Mouse (Mus musculus) heart, embryonic 12.5 days (tissue): ENCODE data around the gene Unc79. TPM values are rescaled to one million over a fixed set of nuclear protein-coding genes. Genes with fewer than 3 reads are reported as not detected.

Source experiments
- ATAC-seq: fragments of 200-750 bp; cut with Nextera tagmentation; 2 replicates; pipeline ENCODE4 v1.8.0; 2017; ENCODE audit warnings: moderate TSS enrichment, moderate library complexity; ENCODE audit not compliant: insufficient number of reproducible peaks, low FRiP score
- H3K27ac ChIP-seq: fragments of 300-500 bp; sonication (generic); 2 replicates; pipeline ENCODE4 v1.5.1; 2016; ENCODE audit warnings: mild to moderate bottlenecking, moderate library complexity; ENCODE audit not compliant: poor library complexity, severe bottlenecking
- H3K27me3 ChIP-seq: fragments of 300-500 bp; sonication (generic); replicated peaks from 2 replicates; pipeline ENCODE4 v1.6.1; 2016; ENCODE audit warnings: mild to moderate bottlenecking, moderate library complexity
- H3K36me3 ChIP-seq: fragments of 300-500 bp; sonication (generic); 2 replicates; pipeline ENCODE4 v1.6.1; 2016; ENCODE audit warnings: mild to moderate bottlenecking, moderate library complexity
- H3K4me1 ChIP-seq: fragments of 300-500 bp; sonication (generic); replicated peaks from 2 replicates; pipeline ENCODE4 v1.6.1; 2016; ENCODE audit warnings: mild to moderate bottlenecking
- H3K4me2 ChIP-seq: fragments of 300-500 bp; sonication (generic); 2 replicates; pipeline ENCODE4 v1.6.1; 2016; ENCODE audit warnings: mild to moderate bottlenecking, moderate library complexity
- H3K4me3 ChIP-seq: fragments of 300-500 bp; sonication (generic); 2 replicates; pipeline ENCODE4 v1.5.1; 2016; ENCODE audit warnings: mild to moderate bottlenecking
- H3K9ac ChIP-seq: fragments of 300-500 bp; sonication (generic); 2 replicates; pipeline ENCODE4 v1.6.1; 2016; ENCODE audit warnings: mild to moderate bottlenecking, moderate library complexity
- H3K9me3 ChIP-seq: fragments of 300-500 bp; sonication (generic); replicated peaks from 2 replicates; pipeline ENCODE4 v1.6.1; 2016; ENCODE audit warnings: mild to moderate bottlenecking, moderate library complexity
- WGBS: fragments of 180-500 bp; shearing (Covaris S2); methylation state at CpG from one replicate; pipeline ENCODE4 v1.1.7; 2016; 5-methylcytosine and 5-hydroxymethylcytosine counted together
- polyA plus RNA-seq: library from polyadenylated mRNA; unstranded; fragments of >200 nt; fragmentation: Nextera tagmentation; extraction: Ambion mirVana; gene quantifications from 2 replicates; pipeline ENCODE4 v1.2.1, GENCODE M21; 2016

Unc79 gene
- polyA plus RNA-seq, 1 experiment from 2014 or later = 0.09 TPM

DNA sequence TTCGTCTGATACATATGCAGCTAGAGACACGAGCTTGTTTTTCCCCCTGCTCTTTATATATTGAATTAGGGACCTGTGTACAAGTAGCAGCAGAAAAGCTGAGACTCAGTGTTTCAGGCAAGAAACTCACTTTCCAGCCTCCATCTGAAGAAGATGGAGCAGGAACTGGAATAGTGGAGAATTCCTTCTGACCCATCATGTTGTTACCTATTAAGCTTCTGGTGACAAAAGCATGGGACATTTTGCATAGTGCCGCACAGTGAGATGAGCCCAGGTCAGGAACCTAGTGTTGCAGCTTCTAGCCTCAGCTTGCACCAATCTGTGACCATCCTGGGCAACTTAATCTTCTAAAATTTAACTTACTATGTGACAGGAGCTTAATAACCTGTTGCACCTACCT, 92.7 kb downstream of the Unc79 start:
- Histone ChIP-seq H3K9me3 (0 out of 2 replicates have a peak, but pooled peaks cover 4% of the 10 kb centered on the region), H3K27ac (no peak overlapping the region), H3K4me2 (no peak overlapping the region), H3K27me3 (0 out of 2 replicates have a peak, but pooled peaks cover 4% of the 10 kb centered on the region), H3K36me3 (no peaks in the 10 kb centered on the region), H3K4me1 (0 out of 2 replicates have a peak, but pooled peaks cover 2% of the 10 kb centered on the region), H3K9ac (no peak overlapping the region), H3K4me3 (no peak overlapping the region)
- 82% methylated on average over 3 of the region's 3 CpGs for WGBS
- no peak for ATAC-seq

DNA sequence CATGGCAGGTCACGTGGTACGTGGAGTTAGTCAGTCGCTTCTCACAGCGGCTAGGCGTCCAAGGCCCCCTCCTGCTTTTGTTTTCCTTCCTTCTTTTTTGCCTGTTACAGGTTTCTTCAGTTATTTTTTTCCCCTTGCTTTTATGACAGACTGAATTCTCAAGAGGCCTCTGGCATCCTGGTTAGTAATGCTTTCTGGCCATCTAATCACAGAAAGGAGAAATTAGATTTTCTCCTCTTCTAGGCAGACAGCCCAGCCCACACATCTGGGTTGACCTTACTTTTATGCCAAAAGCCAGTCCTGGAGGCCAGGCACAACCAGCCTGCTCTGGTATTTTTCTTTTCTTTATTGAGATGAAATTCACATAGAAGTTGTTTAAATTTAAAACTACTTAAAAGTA, 94.1 kb downstream of the Unc79 start:
- no peak for ATAC-seq
- Histone ChIP-seq H3K9ac (no peak overlapping the region), H3K4me3 (no peak overlapping the region), H3K4me1 (peaks cover 8% of the 10 kb centered on the region; the same call in 1 of the 2 replicates), H3K36me3 (no peaks in the 10 kb centered on the region), H3K27ac (no peak overlapping the region), H3K27me3 (0 out of 2 replicates have a peak, but pooled peaks cover 4% of the 10 kb centered on the region), H3K9me3 (0 out of 2 replicates have a peak, but pooled peaks cover 4% of the 10 kb centered on the region), H3K4me2 (no peak overlapping the region)
- 91% methylated on average over 5 of the region's 5 CpGs for WGBS

DNA sequence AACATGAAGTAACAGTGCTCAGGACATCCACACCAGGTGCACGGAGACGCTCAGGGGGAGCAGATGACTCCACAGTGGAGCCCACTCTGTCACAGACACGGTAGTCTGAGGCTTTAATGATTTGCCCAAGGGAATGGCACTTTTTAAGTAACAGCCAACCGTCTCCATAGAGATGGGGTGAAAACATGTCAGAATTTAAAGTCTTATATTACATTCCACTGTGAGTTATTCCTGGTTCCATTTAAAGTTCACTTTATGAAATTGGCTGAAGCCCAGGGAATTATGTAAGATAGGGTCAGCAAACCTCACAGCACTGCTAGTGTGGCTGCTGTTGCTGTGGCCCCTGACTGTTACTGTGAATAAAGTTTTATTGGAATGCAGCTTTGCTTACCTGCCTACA, 95.8 kb downstream of the Unc79 start:
- Histone ChIP-seq H3K9me3 (0 out of 2 replicates have a peak, but pooled peaks cover 4% of the 10 kb centered on the region), H3K27me3 (0 out of 2 replicates have a peak, but pooled peaks cover 4% of the 10 kb centered on the region), H3K4me1 (peaks cover 6% of the 10 kb centered on the region; the same call in 1 of the 2 replicates), H3K36me3 (no peaks in the 10 kb centered on the region), H3K27ac (no peak overlapping the region), H3K9ac (no peak overlapping the region), H3K4me2 (no peak overlapping the region), H3K4me3 (no peak overlapping the region)
- no peak for ATAC-seq
- 75% methylated on average over 4 of the region's 4 CpGs for WGBS

DNA sequence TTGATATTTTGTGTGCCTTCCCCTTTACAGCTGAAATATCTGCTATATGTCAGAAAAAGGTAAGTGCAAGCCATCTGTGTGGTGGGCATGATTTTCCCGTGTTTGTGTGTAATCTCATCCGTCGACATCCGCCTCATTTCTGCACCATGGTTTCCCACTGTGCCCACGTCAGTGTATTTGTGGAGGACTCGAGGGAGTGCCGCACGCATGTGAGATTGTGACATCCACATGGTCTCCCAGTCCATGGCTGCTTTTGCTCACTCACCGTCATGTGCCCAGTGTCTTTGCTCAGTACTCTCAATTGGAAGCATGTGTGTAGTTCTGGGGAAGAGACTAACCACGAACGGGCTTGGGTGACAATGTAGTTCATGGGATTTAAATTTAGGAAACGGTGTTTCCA, 101.2 kb downstream of the Unc79 start:
- Histone ChIP-seq H3K27me3 (no peaks in the 10 kb centered on the region), H3K36me3 (no peaks in the 10 kb centered on the region), H3K27ac (no peak overlapping the region), H3K9me3 (no peaks in the 10 kb centered on the region), H3K9ac (no peak overlapping the region), H3K4me1 (peaks cover 6% of the 10 kb centered on the region; the same call in 1 of the 2 replicates), H3K4me2 (no peak overlapping the region), H3K4me3 (no peak overlapping the region)
- ATAC-seq = no peak
- WGBS = 89% methylated on average over 12 of the region's 12 CpGs

DNA sequence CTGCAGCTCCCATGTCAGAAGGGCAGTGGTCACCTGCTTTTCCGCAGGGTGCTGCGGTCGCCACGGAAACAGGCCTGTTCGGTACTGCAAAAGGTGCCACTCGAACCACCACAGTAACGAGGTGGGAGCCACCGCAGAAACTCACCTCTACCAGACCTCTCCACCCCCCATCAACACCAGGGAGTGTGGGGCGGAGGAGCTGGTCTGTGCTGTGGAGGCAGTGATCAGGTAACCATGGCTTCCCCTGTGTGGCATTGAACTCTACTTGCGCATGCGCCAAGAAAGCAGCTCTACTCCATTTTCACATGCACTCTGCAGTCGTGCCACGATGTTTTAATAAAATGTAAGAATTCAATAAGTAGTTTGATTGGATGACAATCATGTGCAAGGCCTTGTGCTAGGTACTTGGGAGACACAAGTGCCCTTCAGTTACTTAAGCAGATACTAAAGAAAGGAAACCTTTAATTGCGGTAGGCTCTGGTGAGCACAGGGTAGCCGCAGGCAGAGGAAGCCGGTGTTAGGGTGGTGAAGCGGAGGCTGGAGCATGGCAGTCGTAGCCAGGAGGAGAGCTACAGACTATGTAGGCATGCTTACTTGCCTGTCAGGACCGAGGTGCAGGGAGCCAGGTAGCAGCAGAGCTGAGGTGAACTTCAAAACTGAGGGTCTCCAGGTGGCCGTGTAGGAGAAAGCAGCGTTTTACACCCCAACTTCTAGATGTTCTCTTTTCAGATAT, 110.8 kb downstream of the Unc79 start:
- no peak overlapping the region for H3K9ac ChIP-seq
- no peaks in the 10 kb centered on the region for H3K9me3 ChIP-seq
- no peak overlapping the region for H3K4me3 ChIP-seq
- no peaks in the 10 kb centered on the region for H3K27me3 ChIP-seq
- H3K4me2 ChIP-seq = no peak overlapping the region
- no peaks in the 10 kb centered on the region for H3K36me3 ChIP-seq
- 77% methylated on average over 21 of the region's 21 CpGs for WGBS
- H3K4me1 ChIP-seq = peaks cover 8% of the 10 kb centered on the region; the same call in 1 of the 2 replicates
- no peak overlapping the region for H3K27ac ChIP-seq
- no peak for ATAC-seq

DNA sequence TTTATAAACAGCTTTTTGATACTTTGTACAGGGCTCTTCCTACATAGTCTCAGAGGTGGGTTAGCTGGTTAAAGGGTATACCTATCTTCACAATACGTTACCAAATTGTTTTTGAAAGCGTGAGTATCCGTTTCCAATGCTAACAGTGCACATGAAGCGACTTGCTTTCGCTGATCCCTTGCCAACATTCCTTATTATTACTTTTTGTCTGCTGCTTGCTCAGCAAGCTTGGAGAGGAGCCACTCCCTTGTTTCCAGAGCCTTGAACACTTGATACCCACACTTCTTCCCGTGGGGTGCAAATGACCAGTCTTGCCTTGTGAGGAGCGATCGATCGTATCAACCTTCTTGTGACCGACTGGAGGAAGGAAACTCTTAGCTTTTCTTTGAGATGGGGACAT, 112.1 kb downstream of the Unc79 start:
- no peaks in the 10 kb centered on the region for H3K9me3 ChIP-seq
- no peak overlapping the region for H3K27ac ChIP-seq
- no peaks in the 10 kb centered on the region for H3K27me3 ChIP-seq
- no peaks in the 10 kb centered on the region for H3K36me3 ChIP-seq
- no peak overlapping the region for H3K4me3 ChIP-seq
- peak overlapping the region; percentile 7; the same call in 1 of the 2 replicates for H3K4me2 ChIP-seq
- ATAC-seq = no peak
- WGBS = 82% methylated on average over 10 of the region's 10 CpGs
- H3K4me1 ChIP-seq = peaks cover 5% of the 10 kb centered on the region; the same call in 1 of the 2 replicates
- H3K9ac ChIP-seq = no peak overlapping the region

DNA sequence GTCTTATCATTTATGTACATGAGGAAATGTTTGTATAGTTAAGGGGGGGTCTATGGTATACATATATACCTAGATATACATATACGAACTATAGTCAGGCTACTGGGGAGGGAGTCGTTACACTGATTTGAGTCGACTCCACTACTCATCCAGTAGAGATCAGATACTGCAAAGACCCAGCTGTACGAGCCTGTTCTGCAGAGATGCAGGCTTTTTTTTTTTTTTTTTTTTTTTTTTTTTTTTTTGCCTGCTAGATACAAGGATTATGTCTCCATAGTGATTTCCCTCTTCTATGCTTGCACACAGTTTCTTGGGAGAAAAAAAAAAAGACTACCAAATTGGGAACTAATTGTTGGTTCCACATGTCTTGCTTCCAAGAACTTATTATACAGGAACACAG, 113.5 kb downstream of the Unc79 start:
- no peak overlapping the region for H3K4me3 ChIP-seq
- H3K27ac ChIP-seq = no peak overlapping the region
- no peaks in the 10 kb centered on the region for H3K36me3 ChIP-seq
- no peak for ATAC-seq
- H3K27me3 ChIP-seq = no peaks in the 10 kb centered on the region
- 69% methylated on average over 4 of the region's 4 CpGs for WGBS
- H3K9ac ChIP-seq = no peak overlapping the region
- no peak overlapping the region for H3K4me2 ChIP-seq
- H3K4me1 ChIP-seq = peaks cover 4% of the 10 kb centered on the region; the same call in 1 of the 2 replicates
- H3K9me3 ChIP-seq = no peaks in the 10 kb centered on the region

DNA sequence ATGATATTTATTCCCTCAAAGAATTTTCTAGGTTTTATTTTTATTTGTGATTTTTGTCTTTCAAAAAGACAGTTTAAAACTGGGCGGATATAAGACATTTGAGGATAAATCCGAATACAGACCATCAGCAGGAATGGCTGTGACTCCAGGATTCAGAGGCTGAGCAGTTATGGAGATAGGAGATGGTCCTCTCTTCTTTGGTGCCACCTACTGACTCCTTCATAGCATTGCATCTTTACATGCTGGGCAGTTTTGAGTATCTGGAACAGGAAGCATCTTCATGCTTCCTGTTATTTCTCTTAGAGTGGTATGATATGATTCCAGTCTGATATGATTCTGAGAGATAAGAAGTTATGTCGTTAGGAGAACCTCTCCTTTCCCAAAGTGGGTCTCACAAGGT, 116.3 kb downstream of the Unc79 start:
- H3K9ac ChIP-seq = no peak overlapping the region
- H3K4me2 ChIP-seq = no peak overlapping the region
- ATAC-seq = no peak
- no peak overlapping the region for H3K4me3 ChIP-seq
- no peaks in the 10 kb centered on the region for H3K27me3 ChIP-seq
- no peak overlapping the region for H3K27ac ChIP-seq
- peaks cover 4% of the 10 kb centered on the region for H3K9me3 ChIP-seq
- peaks cover 8% of the 10 kb centered on the region for H3K4me1 ChIP-seq
- WGBS = 11% methylated on average over 3 of the region's 3 CpGs
- H3K36me3 ChIP-seq = no peaks in the 10 kb centered on the region

DNA sequence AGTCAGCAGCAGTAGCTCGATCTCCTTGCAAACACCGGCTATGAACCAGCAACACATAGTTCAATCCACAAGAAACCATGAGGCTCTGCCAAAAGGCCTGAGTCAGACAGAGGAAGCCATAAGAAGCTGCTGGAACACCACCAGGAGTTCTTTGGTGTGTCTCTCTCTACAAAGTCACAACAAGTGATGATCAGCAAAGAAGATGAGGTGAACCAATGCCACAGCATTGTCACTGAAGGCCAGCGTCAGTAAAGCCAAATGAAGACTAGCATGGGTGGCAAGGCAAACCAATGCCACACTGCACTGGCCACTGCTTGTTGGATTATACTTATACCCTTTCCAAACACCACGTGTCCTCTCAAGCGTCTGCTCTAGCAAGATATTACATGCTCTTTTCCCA, 119.5 kb downstream of the Unc79 start:
- Histone ChIP-seq H3K4me2 (no peak overlapping the region), H3K27me3 (no peaks in the 10 kb centered on the region), H3K9ac (no peak overlapping the region), H3K9me3 (peaks cover 4% of the 10 kb centered on the region), H3K4me3 (no peak overlapping the region), H3K36me3 (no peaks in the 10 kb centered on the region), H3K27ac (no peak overlapping the region), H3K4me1 (peaks cover 4% of the 10 kb centered on the region)
- 82% methylated on average over 5 of the region's 5 CpGs for WGBS
- no peak for ATAC-seq

DNA sequence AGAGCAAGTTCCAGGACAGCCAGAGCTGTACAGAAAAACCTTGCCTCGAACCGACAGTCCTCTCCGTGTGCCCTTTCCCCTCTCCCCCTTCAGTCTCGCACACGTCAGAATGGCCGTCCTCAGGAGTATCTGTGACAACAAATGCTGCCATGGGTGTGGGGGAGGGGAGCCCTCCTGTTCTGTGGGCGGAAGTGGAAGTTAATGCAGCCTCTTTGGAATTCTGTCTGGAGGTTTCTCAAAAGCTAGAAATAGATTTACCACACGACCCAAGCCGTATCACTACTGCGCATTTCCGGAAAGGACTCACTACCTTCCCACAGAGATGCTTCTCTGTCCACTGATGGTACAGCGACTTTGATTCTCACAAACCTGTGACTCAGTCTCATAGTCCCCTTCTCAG, 120.9 kb downstream of the Unc79 start:
- ATAC-seq = no peak
- 45% methylated on average over 12 of the region's 12 CpGs for WGBS

DNA sequence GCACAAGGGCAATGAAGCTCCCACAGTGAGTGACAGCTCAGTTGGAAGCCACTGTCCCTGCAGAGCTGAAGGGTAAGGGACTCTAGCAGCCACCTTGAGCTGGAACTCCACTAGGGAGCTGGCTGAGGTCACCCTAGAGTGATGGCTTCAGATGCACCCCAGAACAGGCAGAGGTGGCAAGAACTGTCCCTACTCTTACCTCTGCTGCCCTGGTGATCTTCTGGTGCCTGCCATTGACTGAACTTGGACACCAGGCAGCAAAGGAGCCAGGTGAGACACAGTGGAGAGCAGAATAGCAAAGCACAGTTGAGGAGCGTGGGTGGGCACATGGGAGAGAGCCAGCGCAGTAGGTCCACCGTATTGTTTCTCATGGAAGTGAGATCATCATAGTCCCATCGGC, 125.3 kb downstream of the Unc79 start:
- Histone ChIP-seq H3K9ac (no peak overlapping the region), H3K27ac (no peak overlapping the region), H3K4me1 (peaks cover 4% of the 10 kb centered on the region), H3K36me3 (no peaks in the 10 kb centered on the region), H3K27me3 (no peaks in the 10 kb centered on the region; the same call in 1 of the 2 replicates), H3K9me3 (no peaks in the 10 kb centered on the region), H3K4me2 (no peak overlapping the region), H3K4me3 (no peak overlapping the region)
- WGBS = 87% methylated on average over 4 of the region's 4 CpGs
- no peak for ATAC-seq

More for the DNA sequence above, 120.9 kb downstream of the Unc79 start:
- 0 out of 2 replicates have a peak overlapping the region, but pooled peaks have one; percentile 4 for H3K4me2 ChIP-seq
- no peak overlapping the region for H3K27ac ChIP-seq
- no peaks in the 10 kb centered on the region; the same call in 1 of the 2 replicates for H3K27me3 ChIP-seq
- no peak overlapping the region for H3K9ac ChIP-seq
- peaks cover 4% of the 10 kb centered on the region for H3K4me1 ChIP-seq
- H3K36me3 ChIP-seq = no peaks in the 10 kb centered on the region
- no peak overlapping the region for H3K4me3 ChIP-seq
- H3K9me3 ChIP-seq = peaks cover 4% of the 10 kb centered on the region
